Mouse (Mus musculus): Measurements from ENCODE around the gene Cog4.

Gene Cog4

GRCm38 (mm10) chr8:110846405-110847170 lies at the start of gene Cog4, which contains the start of gene Sf3b3:
Gene Cog4 (plus strand): TSS chr8:110846600.
Gene Sf3b3 (minus strand): TSS chr8:110846787.
- peak; percentile 87 for DNase-seq

- no peak for DNase-seq
These were observed 49.3 kb upstream of the Cog4 start for GRCm38 (mm10) chr8:110797086-110797485.

GRCm38 (mm10) chr8:110802988-110803387 lies 43.4 kb upstream of the Cog4 start:
- no peak for DNase-seq

- no peak for DNase-seq
These were observed 42.5 kb upstream of the Cog4 start for GRCm38 (mm10) chr8:110803856-110804255.

- no peak for DNase-seq
These were observed 41.4 kb upstream of the Cog4 start for GRCm38 (mm10) chr8:110804825-110805514.

- no peak for DNase-seq
These were observed 40.7 kb upstream of the Cog4 start, which contains the start of gene Il34 for GRCm38 (mm10) chr8:110805669-110806068. Gene Il34 (minus strand): TSS chr8:110805924.

- no peak for DNase-seq
These were observed 40.3 kb upstream of the Cog4 start for GRCm38 (mm10) chr8:110806146-110806545.

GRCm38 (mm10) chr8:110808495-110809472 lies 37.6 kb upstream of the Cog4 start:
- DNase-seq, result no peak

- no peak for DNase-seq
These were observed 36.6 kb upstream of the Cog4 start for GRCm38 (mm10) chr8:110809831-110810230.

- no peak for DNase-seq
These were observed 35.8 kb upstream of the Cog4 start for GRCm38 (mm10) chr8:110810481-110811065.

GRCm38 (mm10) chr8:110811116-110811515 lies 35.3 kb upstream of the Cog4 start:
- DNase-seq, result no peak

GRCm38 (mm10) chr8:110811793-110812192 lies 34.6 kb upstream of the Cog4 start:
- DNase-seq, result no peak

GRCm38 (mm10) chr8:110812349-110813080 lies 33.9 kb upstream of the Cog4 start:
- no peak for DNase-seq

- no peak for DNase-seq
These were observed 33.2 kb upstream of the Cog4 start for GRCm38 (mm10) chr8:110813081-110813812.

GRCm38 (mm10) chr8:110815308-110815707 lies 31.1 kb upstream of the Cog4 start:
- no peak for DNase-seq

- DNase-seq, result no peak
These were observed 29.4 kb upstream of the Cog4 start for GRCm38 (mm10) chr8:110816990-110817389.

GRCm38 (mm10) chr8:110818593-110818992 lies 27.8 kb upstream of the Cog4 start:
- DNase-seq, result no peak

GRCm38 (mm10) chr8:110820257-110820656 lies 26.1 kb upstream of the Cog4 start:
- DNase-seq, result no peak

- DNase-seq, result no peak
These were observed 24.4 kb upstream of the Cog4 start for GRCm38 (mm10) chr8:110821960-110822359.

- no peak for DNase-seq
These were observed 21.5 kb upstream of the Cog4 start for GRCm38 (mm10) chr8:110824861-110825260.

- DNase-seq, result no peak
These were observed 17.9 kb upstream of the Cog4 start for GRCm38 (mm10) chr8:110828511-110828910.
